Mouse (Mus musculus) v-Abl transformed pro-B cells (cell line): ENCODE results near the gene Rex2.
"Not testable (repeated sequence)": the region's sequence is repeated elsewhere in the genome, so short reads cannot be mapped to it uniquely, and the experiment has no call there.

ENCODE experiments used
- in situ Hi-C, 2 experiments: fragments of 400-800 bp; cut with MboI; formaldehyde crosslinking; loops; one replicate each; pipeline ENCODE4 v1.15.1; 2025; ENCODE audit not compliant: unreplicated experiment in 2 of 2

Gene Rex2

GRCm38 (mm10) chr4:147021550-147021949 lies at the start of gene Rex2:
TSS of gene Rex2 (plus strand) at chr4:147021850.
- in situ Hi-C loops = not testable (repeated sequence)

- in situ Hi-C loops = not testable (repeated sequence)
These were observed 45.1 kb upstream of the Rex2 start for GRCm38 (mm10) chr4:146976581-146976980.

- in situ Hi-C loops = not testable (repeated sequence)
These were observed 3.2 kb upstream of the Rex2 start for GRCm38 (mm10) chr4:147018400-147018799.

GRCm38 (mm10) chr4:147026374-147026773 lies 4.7 kb downstream of the Rex2 start:
- in situ Hi-C loops = not testable (repeated sequence)

- in situ Hi-C loops = not testable (repeated sequence)
These were observed 9.8 kb downstream of the Rex2 start for GRCm38 (mm10) chr4:147031308-147032036.

- in situ Hi-C loops = not testable (repeated sequence)
These were observed 42.1 kb downstream of the Rex2 start for GRCm38 (mm10) chr4:147063768-147064167.

- in situ Hi-C loops = not testable (repeated sequence)
These were observed 44.2 kb downstream of the Rex2 start for GRCm38 (mm10) chr4:147065861-147066260.

- in situ Hi-C loops = not testable (repeated sequence)
These were observed 44.7 kb downstream of the Rex2 start for GRCm38 (mm10) chr4:147066380-147066779.

- in situ Hi-C loops = not testable (repeated sequence)
These were observed 74.0 kb downstream of the Rex2 start for GRCm38 (mm10) chr4:147095641-147096040.

- in situ Hi-C loops = not testable (repeated sequence)
These were observed 80.3 kb downstream of the Rex2 start for GRCm38 (mm10) chr4:147101666-147102626.

GRCm38 (mm10) chr4:147103814-147104213 lies 82.2 kb downstream of the Rex2 start:
- in situ Hi-C loops = not testable (repeated sequence)
